Mouse (Mus musculus) ES-Bruce4 (cell line): Measurements from ENCODE around the gene Man1a2. TPM values are rescaled to one million over a fixed set of nuclear protein-coding genes. Genes with fewer than 3 reads are reported as not detected.

Experiments used
- H3K27ac ChIP-seq: 2 replicates; pipeline ENCODE4 v1.5.1; 2012; ENCODE audit warnings: low read length, inconsistent platforms; ENCODE audit not compliant: insufficient read depth
- H3K27me3 ChIP-seq: 2 replicates; pipeline ENCODE4 v1.6.1; 2012; ENCODE audit warnings: mild to moderate bottlenecking, low read length, inconsistent platforms; ENCODE audit not compliant: control insufficient read depth, poor library complexity, insufficient read depth, severe bottlenecking
- H3K36me3 ChIP-seq: 2 replicates; pipeline ENCODE4 v1.6.1; 2012; ENCODE audit warnings: inconsistent platforms, mild to moderate bottlenecking, low read length, moderate library complexity; ENCODE audit not compliant: control insufficient read depth, poor library complexity, insufficient read depth, severe bottlenecking
- H3K4me1 ChIP-seq: one replicate; pipeline ENCODE4 v1.8.1; 2011; ENCODE audit warnings: low read length; ENCODE audit not compliant: control insufficient read depth, insufficient read depth
- H3K4me3 ChIP-seq: 2 replicates; pipeline ENCODE4 v1.5.1; 2011; ENCODE audit warnings: low read depth, mild to moderate bottlenecking, low read length
- H3K9ac ChIP-seq: 2 replicates; pipeline ENCODE4 v1.6.1; 2012; ENCODE audit warnings: low read depth, mild to moderate bottlenecking, inconsistent platforms; ENCODE audit not compliant: poor library complexity, severe bottlenecking
- H3K9me3 ChIP-seq: replicated peaks from 2 replicates; pipeline ENCODE4 v1.6.1; 2012; ENCODE audit warnings: mild to moderate bottlenecking, low read length, inconsistent platforms; ENCODE audit not compliant: control insufficient read depth, poor library complexity, insufficient read depth, severe bottlenecking
- CTCF ChIP-seq: IDR thresholded peaks from one replicate; pipeline ENCODE4 v1.8.1; 2011; ENCODE audit warnings: low read depth, low read length
- EP300 ChIP-seq: IDR thresholded peaks from 2 replicates; pipeline ENCODE4 v1.6.1; 2011; ENCODE audit warnings: low read depth, low read length; ENCODE audit not compliant: insufficient read depth
- POLR2A ChIP-seq: IDR thresholded peaks from one replicate; pipeline ENCODE4 v1.8.1; 2011; ENCODE audit warnings: low read length; ENCODE audit not compliant: insufficient read depth
- polyA plus RNA-seq: library from polyadenylated mRNA; stranded (reverse); fragments of >200 nt; gene quantifications from 2 replicates; pipeline ENCODE4 v1.2.4, GENCODE M21; 2011; ENCODE audit warnings: low read depth; ENCODE audit not compliant: missing spikeins, insufficient read depth, insufficient read length

Gene Man1a2
- polyA plus RNA-seq, 1 experiment: 61.3 TPM

- Histone ChIP-seq H3K9me3 (no peaks in the 10 kb centered on the region), H3K4me3 (no peak overlapping the region), H3K27me3 (no peaks in the 10 kb centered on the region), H3K36me3 (no peaks in the 10 kb centered on the region), H3K27ac (no peak overlapping the region), H3K4me1 (no peaks in the 10 kb centered on the region), H3K9ac (no peak overlapping the region)
- TF ChIP-seq POLR2A: no peak
- no peak for TF ChIP-seq EP300
- no peak for TF ChIP-seq CTCF
These were observed 133.1 kb downstream of the Man1a2 start for GRCm38 (mm10) chr3:100552171-100552570.

GRCm38 (mm10) chr3:100547913-100548292 lies 137.4 kb downstream of the Man1a2 start:
- Histone ChIP-seq H3K9me3 (no peaks in the 10 kb centered on the region), H3K4me1 (no peaks in the 10 kb centered on the region), H3K27me3 (no peaks in the 10 kb centered on the region), H3K4me3 (no peak overlapping the region), H3K9ac (no peak overlapping the region), H3K36me3 (no peaks in the 10 kb centered on the region), H3K27ac (no peak overlapping the region)
- TF ChIP-seq POLR2A: no peak
- no peak for TF ChIP-seq CTCF
- TF ChIP-seq EP300: no peak

GRCm38 (mm10) chr3:100547162-100547912 lies 138.0 kb downstream of the Man1a2 start:
- H3K27me3 ChIP-seq: no peaks in the 10 kb centered on the region
- no peaks in the 10 kb centered on the region for H3K36me3 ChIP-seq
- H3K4me1 ChIP-seq: no peaks in the 10 kb centered on the region
- H3K4me3 ChIP-seq: no peak overlapping the region
- no peak overlapping the region for H3K9ac ChIP-seq
- no peaks in the 10 kb centered on the region for H3K9me3 ChIP-seq
- H3K27ac ChIP-seq: no peak overlapping the region
- no peak for TF ChIP-seq EP300

GRCm38 (mm10) chr3:100536686-100537085 lies 148.6 kb downstream of the Man1a2 start:
- Histone ChIP-seq H3K4me1 (no peaks in the 10 kb centered on the region), H3K9me3 (no peaks in the 10 kb centered on the region), H3K4me3 (no peak overlapping the region), H3K36me3 (no peaks in the 10 kb centered on the region), H3K27me3 (no peaks in the 10 kb centered on the region; the same call in 1 of the 2 replicates), H3K27ac (no peak overlapping the region), H3K9ac (no peak overlapping the region)
- TF ChIP-seq CTCF: no peak
- no peak for TF ChIP-seq EP300
- no peak for TF ChIP-seq POLR2A

GRCm38 (mm10) chr3:100535902-100536301 lies 149.4 kb downstream of the Man1a2 start:
- H3K27ac ChIP-seq: no peak overlapping the region
- no peaks in the 10 kb centered on the region for H3K9me3 ChIP-seq
- H3K4me1 ChIP-seq: no peaks in the 10 kb centered on the region
- TF ChIP-seq EP300: no peak
- TF ChIP-seq CTCF: no peak
- no peak for TF ChIP-seq POLR2A
- no peak overlapping the region for H3K4me3 ChIP-seq
- H3K36me3 ChIP-seq: no peaks in the 10 kb centered on the region
- no peak overlapping the region for H3K9ac ChIP-seq
- H3K27me3 ChIP-seq: no peaks in the 10 kb centered on the region; the same call in 1 of the 2 replicates

GRCm38 (mm10) chr3:100535298-100535697 lies 150.0 kb downstream of the Man1a2 start:
- Histone ChIP-seq H3K27ac (no peak overlapping the region), H3K9ac (no peak overlapping the region), H3K4me1 (no peaks in the 10 kb centered on the region), H3K36me3 (no peaks in the 10 kb centered on the region), H3K27me3 (no peaks in the 10 kb centered on the region; the same call in 1 of the 2 replicates), H3K9me3 (no peaks in the 10 kb centered on the region), H3K4me3 (no peak overlapping the region)
- TF ChIP-seq POLR2A (no peak), CTCF (no peak), EP300 (no peak)
